Mouse (Mus musculus): ENCODE data around the gene Cyb561d2. TPM values are rescaled to one million over a fixed set of nuclear protein-coding genes. Genes with fewer than 3 reads are reported as not detected.

The Cyb561d2 gene
- total and polyA plus RNA-seq, 3 experiments = 23.8 to 37.8 (median 35.7) TPM

- Histone ChIP-seq H3K4me1 (ENCODE audit: control insufficient read depth in 1 of 2, insufficient read depth in 2 of 2) (peaks cover 11 to 44% of the 10 kb centered on the region in 2 experiments), H3K9me3 (replicated peaks; ENCODE audit: low read length) (no peaks in the 10 kb centered on the region), H3K4me3 (replicated peaks in 1 of 3; ENCODE audit: low read depth in 2 of 3, low read length in 2 of 3, poor library complexity in 1 of 3) (no peak overlapping the region), H3K9ac (ENCODE audit: insufficient read depth, low read depth) (no peak overlapping the region), H3K79me2 (replicated peaks; ENCODE audit: control insufficient read depth, extremely low read depth, insufficient read depth, poor library complexity, severe bottlenecking) (peaks cover 36% of the 10 kb centered on the region), H3K27me3 (replicated peaks) (no peaks in the 10 kb centered on the region), H3K36me3 (replicated peaks in 1 of 2; ENCODE audit: control insufficient read depth in 1 of 2, insufficient read depth in 1 of 2, low read length in 1 of 2) (peaks cover 30 to 45% of the 10 kb centered on the region in 2 experiments), H3K27ac (ENCODE audit: insufficient read depth, low read depth) (no peak overlapping the region), H3K4me2 (ENCODE audit: insufficient read depth, low read depth, poor library complexity, severe bottlenecking) (no peak overlapping the region)
- TF ChIP-seq ZNF384 (IDR thresholded peaks at IDR 0.05; ENCODE audit: low read depth, low read length) (no peak), TCF12 (IDR thresholded peaks at IDR 0.05; ENCODE audit: low read depth, low read length) (no peak), CHD2 (IDR thresholded peaks at IDR 0.05; ENCODE audit: low read length) (no peak), EP300 (IDR thresholded peaks at IDR 0.05; ENCODE audit: low read length) (no peak)
- dilution Hi-C loops (cut with MboI; ENCODE audit: extremely low pct_ligation_motif_present, extremely low pct_unique_long_range_greater_than_20kb, low sequenced_read_pairs) = no loop called here
- DNase-seq (ENCODE audit: extremely low read depth) = no peak
- in situ Hi-C loops (cut with MboI; ENCODE audit: low pct_ligation_motif_present, low pct_unique_long_range_greater_than_20kb, low sequenced_read_pairs) = no loop called here
Measured at GRCm38 (mm10) chr9:107538231-107538630, 3.8 kb downstream of the Cyb561d2 start.

- H3K36me3 ChIP-seq (replicated peaks in 1 of 2; ENCODE audit: control insufficient read depth in 1 of 2, insufficient read depth in 1 of 2, low read length in 1 of 2) = peaks cover 23 to 32% of the 10 kb centered on the region in 2 experiments
- peaks cover 10 to 32% of the 10 kb centered on the region in 2 experiments for H3K4me1 ChIP-seq (ENCODE audit: control insufficient read depth in 1 of 2, insufficient read depth in 2 of 2)
- in situ Hi-C loops (cut with MboI; ENCODE audit: low pct_ligation_motif_present, low pct_unique_long_range_greater_than_20kb, low sequenced_read_pairs) = no loop called here
- dilution Hi-C loops (cut with MboI; ENCODE audit: extremely low pct_ligation_motif_present, extremely low pct_unique_long_range_greater_than_20kb, low sequenced_read_pairs) = no loop called here
- H3K4me2 ChIP-seq (ENCODE audit: insufficient read depth, low read depth, poor library complexity, severe bottlenecking) = peak overlapping the region; percentile 93
- 0 out of 2 replicates have a peak overlapping the region, but pooled peaks have one; percentile 1 for H3K27ac ChIP-seq (ENCODE audit: insufficient read depth, low read depth)
- no peaks in the 10 kb centered on the region for H3K9me3 ChIP-seq (replicated peaks; ENCODE audit: low read length)
- peak overlapping the region; percentile 77 for H3K9ac ChIP-seq (ENCODE audit: insufficient read depth, low read depth)
- no peak for DNase-seq (ENCODE audit: extremely low read depth)
- H3K79me2 ChIP-seq (replicated peaks; ENCODE audit: control insufficient read depth, extremely low read depth, insufficient read depth, poor library complexity, severe bottlenecking) = peaks cover 36% of the 10 kb centered on the region
- H3K27me3 ChIP-seq (replicated peaks) = peaks cover 13% of the 10 kb centered on the region
- TF ChIP-seq TCF12 (IDR thresholded peaks at IDR 0.05; ENCODE audit: low read depth, low read length) (no peak), ZMIZ1 (IDR thresholded peaks at IDR 0.05; ENCODE audit: low read depth, low read length) (no peak), JUN (IDR thresholded peaks at IDR 0.05; ENCODE audit: insufficient read depth, low read depth, low read length) (no peak), UBTF (IDR thresholded peaks at IDR 0.05; ENCODE audit: low read depth, low read length) (no peak; the same call in 1 of the 2 replicates), MXI1 (IDR thresholded peaks at IDR 0.05; ENCODE audit: low read depth, low read length) (no peak; the same call in 1 of the 2 replicates), IRF4 (IDR thresholded peaks at IDR 0.05; ENCODE audit: low read depth, low read length) (no peak), KAT2A (IDR thresholded peaks at IDR 0.05; ENCODE audit: insufficient replicate concordance, low read length) (no peak), SMC3 (IDR thresholded peaks at IDR 0.05; ENCODE audit: low read depth, low read length) (no peak), E2F4 (IDR thresholded peaks at IDR 0.05; ENCODE audit: insufficient replicate concordance, low read depth, low read length) (no peak), ZC3H11A (IDR thresholded peaks at IDR 0.05; ENCODE audit: low read depth, low read length) (no peak), MYC (IDR thresholded peaks at IDR 0.05; ENCODE audit: low read depth, low read length) (no peak), SIN3A (IDR thresholded peaks at IDR 0.05; ENCODE audit: low read length) (0 out of 2 replicates have a peak, but pooled peaks have one; percentile 30), EP300 (IDR thresholded peaks at IDR 0.05; ENCODE audit: low read length) (no peak), GABPA (IDR thresholded peaks at IDR 0.05; ENCODE audit: insufficient replicate concordance, low read depth, low read length) (no peak), MAX (IDR thresholded peaks at IDR 0.05; ENCODE audit: low read length) (peak; percentile 1; the same call in 1 of the 2 replicates)
- peak overlapping the region; percentile 86 to 95 (median 93) for H3K4me3 ChIP-seq (replicated peaks in 1 of 3; ENCODE audit: low read depth in 2 of 3, low read length in 2 of 3, poor library complexity in 1 of 3)
Measured at GRCm38 (mm10) chr9:107534408-107535202, 7.4 kb downstream of the Cyb561d2 start.

Measured in CH12.LX (cell line).